Mouse (Mus musculus) adipocyte (in vitro differentiated cells): Measurements from ENCODE around the gene Calhm2.
A peak's percentile ranks its signal among the peaks of the same experiment; 100 is the strongest.

Experiments used
- DNase-seq: peaks from one replicate; pipeline ENCODE4 v3.0.0-alpha.2; 2016; ENCODE audit warnings: low spot score

Gene Calhm2

DNA sequence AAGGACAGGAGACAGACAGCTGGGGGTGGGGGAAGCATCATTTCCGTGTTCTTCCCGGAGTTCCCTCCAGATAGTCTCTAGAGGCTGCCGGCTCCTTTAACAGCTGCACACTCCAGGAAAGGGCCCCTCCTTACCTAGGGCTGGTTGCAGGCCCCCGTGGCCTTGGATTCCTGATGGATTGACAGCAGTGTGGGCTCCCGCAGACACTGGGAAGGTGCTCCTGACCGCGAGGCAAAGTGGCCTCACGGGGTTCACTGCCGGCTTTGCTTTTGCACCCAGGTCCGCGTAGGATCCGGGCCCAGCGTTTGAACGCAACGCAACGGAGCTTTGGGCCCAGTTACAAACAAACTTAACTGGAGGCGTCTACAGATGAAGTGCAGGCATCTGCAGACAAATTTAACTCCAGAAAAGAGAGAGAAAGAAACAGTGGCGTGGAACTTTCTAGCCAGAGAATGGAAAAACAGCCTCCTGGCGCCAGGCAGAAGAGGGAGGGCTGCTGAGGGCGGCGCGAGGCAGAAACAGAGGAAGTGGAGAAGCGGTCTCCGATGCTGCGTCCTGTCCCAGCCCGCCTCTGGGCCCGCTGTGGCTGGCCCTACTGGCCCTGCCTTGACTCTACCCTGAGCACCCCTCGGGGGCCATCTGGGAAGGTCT, at the start of gene Calhm2:
Calhm2 (minus strand) TSS at position 524 of the 651 bp plus-strand sequence.
- peak; percentile 53 for DNase-seq

DNA sequence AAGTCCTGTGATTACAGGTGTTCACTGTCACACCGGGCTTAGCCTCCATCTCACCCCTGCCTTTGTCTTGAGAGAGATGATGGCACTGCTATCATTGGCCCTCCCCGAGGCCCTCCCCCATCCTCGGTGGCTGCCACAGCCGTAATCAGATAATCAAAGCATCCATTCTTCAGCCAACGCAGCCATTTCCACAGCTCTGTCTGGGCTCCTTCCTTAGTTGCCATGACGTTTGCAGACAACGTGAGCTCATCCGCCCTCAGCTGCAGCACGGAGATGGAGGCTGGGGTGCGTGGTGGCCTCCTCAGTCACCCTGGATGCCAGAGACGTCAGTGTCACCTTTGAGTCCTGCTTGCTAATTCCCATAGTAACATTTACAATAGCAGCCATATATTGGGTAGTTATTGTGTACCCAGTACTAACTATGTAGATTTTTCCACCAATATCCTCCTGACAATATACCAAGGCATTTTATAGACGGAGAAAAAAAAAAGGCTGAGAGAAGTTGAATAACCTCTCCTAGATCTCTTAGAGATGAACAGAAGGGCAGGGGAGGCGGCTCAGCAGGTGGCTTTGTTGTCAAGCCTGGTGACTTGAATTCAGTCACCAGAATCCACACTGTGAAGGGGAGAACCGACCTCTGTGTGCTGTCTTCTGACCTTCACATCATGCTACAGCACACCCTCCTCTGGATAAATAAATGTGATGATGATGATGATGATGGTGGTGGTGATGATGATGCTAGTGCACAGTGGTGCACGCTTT, 48.6 kb upstream of the Calhm2 start:
- DNase-seq: no peak

DNA sequence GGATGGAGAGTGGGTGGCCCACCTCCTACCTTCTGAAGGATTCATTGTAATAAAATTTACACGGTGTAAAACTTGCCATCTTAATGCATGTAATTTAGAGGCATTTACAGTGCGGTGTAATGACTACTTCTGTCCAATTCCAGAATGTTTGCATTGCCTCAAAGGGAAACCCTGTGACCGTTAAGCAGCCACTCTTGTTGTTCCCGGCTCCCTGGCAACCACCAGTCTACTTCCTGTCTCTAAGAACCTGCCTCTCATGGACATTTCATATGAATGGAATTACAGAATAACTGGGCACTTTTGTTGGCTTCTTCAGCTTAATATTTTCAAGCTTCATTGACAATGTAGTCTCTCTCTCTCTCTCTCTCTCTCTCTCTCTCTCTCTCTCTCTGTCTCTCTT, 46.6 kb upstream of the Calhm2 start:
- DNase-seq: no peak

DNA sequence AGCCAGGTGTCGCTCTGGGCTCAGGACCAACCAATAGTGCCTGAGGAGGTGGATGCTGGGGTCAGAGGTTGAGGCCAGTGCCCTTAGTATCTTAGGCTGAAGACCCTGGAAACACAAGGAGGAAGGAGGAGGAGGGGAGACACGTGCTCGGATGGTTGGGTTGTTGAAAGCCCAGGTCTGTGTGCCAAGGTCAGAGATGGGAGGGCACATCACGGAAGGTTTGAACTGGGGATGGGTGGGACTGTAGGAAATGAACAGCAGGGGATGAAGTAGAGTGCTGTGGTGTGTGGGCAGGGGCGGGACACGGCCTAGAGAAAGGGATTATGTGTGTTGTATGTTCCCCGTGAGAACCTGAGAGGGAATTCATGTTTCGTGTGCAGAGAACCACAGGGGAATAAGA, 46.1 kb upstream of the Calhm2 start:
- DNase-seq: no peak

DNA sequence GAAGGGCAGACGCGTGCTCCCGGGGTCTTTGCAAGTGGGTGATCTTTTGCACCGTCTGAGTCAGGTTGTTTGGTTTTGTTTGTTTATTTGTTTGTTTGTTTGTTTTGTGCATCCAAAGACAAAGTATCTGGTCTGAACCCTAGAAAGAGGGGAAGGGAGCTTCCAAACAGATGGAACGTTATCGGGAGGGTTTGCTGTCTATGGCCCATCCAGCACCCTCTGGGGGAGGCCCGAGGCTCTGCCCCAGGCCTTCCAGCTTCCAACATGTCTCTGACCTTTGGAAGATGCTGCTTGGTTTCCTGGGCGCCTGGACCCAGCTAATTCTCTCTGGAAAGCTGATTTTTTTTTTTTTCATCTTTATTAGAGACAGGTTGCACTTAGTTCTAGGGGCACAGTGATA, 41.9 kb upstream of the Calhm2 start:
- DNase-seq: no peak

DNA sequence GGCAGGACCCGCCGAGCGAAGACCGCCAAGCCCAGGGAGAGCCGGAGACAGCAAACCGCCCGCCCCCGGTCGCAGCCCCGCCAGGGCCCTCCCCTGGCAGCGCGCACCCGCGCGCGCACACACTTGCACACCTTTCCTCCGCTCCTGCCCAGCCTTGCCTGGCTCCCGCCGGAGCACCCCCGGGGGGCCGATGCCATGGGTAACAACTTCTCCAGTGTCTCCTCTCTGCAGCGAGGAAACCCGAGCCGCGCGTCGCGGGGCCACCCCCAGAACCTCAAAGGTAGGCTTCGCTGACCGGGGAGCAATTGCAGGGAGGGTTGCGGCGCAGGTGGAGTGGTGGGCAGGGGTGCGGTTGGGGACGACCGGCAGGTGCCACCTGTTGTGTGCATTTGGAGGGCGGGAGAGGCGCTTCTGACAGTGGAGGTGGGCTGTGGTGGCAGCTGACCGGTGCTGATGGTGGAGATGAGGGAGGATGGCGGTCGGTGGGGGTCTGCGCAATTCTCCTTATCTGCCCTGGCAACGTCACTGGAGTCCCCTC, 41.2 kb upstream of the Calhm2 start:
- no peak for DNase-seq

DNA sequence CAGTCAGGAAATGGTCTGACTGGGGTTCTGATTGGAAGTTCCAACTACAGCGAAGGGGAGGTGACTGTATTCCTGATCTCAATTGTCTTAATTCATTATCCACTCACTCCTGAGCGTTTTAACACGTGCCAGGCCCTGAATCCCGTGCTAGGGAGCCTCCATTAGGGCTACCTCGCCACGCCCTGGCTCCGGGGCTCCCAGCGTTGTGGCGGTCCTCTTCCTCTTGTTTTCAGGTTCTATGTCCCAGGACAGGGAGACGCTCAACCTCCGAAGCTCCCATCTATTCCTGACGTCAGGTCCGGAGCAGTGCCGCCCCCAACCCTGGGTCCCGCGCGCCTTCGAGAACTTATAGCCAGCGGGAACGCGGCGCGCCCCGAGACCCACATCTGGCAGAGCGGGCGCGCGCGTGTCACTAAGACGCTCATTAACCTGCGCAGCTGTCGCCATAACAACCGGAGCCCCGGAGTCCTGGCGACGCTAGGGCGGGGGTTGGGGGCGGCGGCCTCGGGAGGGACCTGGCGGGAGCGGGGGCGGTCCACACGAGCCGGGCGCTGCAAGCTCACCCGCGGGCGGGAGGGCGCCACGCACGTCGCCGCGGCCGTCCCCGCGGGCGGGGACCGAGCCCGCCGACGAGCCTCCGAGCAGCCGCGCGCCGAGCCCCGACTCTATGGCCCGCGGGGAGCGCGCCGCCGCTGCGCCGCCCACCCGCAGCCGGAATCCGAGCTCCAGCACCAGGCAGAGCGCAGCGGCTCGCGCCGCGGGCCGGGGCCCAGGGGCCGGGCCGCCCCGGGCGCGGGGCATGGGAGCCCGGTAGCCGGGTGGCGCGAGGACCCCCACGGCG, 40.6 kb upstream of the Calhm2 start, which contains the start of gene Neurl1a:
Neurl1a (plus strand) TSS at position 390 of the 841 bp plus-strand sequence.
- DNase-seq: no peak

DNA sequence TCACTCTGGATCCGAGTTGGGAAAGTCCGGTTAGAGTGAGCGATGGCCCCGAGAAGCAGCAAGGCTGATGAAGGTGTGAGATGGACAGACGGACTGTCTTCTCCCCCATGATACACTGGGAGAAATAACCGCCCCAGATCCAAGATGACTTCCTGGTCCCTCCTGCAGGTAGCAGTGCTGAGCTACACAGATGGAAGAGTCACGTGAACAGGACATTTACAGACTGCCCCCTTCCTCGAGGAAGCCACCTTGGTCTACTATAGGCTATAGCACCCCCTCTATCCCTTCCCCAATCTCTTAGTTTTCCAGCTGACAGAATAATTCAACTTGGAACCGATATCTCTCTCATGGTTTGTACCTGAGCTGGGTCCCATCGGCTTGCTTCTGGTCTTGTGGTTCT, 39.9 kb upstream of the Calhm2 start:
- DNase-seq: no peak

DNA sequence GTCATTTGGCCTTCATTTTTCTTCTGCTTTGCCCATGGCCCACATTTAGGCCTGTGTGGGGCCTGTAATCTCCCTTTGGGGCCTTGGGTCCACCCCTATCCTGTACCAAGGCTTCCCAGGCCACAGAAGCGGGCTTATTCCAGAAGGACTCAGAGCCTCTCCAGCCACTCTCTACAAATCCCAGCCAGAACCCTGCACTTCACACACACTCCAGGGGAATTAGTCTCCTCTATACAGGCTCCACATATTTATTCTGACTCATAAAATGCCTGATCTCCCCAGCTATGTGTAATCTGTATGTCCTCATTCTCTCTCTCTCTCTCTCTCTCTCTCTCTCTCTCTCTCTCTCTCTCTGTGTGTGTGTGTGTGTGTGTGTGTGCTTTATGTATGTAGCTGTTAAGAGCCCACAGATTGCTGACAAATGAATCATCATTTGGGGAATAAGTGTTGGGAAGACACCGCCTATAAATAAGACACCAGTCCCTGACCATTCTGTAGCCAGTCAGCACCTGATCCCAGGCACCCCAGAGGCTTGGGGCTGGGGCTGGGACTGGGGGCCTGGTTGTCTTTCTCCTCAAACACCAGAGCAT, 38.9 kb upstream of the Calhm2 start:
- DNase-seq: peak; percentile 28

DNA sequence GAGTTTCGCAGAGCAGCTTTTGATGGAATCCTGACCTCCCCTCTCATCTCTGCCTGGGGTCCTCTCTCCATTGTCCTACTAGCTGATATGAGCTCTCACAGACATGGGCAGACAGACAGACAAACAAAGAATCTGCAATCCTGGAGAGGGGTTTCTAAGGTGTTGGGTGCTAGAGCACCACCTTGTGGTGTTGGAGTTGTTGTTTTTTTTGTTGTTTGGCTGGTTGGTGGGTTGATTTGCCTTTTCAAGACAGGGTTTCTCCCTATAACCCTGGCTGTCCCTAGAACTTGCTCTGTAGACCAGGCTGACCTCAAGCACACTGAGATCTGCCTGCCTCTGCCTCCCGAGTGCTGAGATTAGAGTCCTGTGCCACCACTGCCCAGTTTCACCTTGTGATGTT, 37.4 kb upstream of the Calhm2 start:
- DNase-seq: no peak

DNA sequence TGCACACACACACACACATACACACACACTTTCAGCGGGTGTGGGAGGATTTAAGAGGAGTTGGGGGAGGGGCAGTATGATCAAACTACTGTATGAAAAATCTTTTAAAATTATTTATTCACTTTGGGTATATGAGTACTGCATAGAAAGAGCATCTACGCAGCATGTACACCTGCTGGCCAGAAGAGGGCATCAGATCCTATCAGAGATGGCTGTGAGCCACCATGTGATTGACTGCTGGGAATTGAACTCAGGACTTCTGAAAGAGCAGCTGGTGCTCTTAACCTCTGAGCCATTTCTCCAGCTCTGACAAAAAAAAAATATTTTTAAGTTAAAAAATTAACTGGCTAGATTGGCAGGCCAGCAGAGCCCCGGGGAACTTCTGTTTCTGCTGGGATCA, 36.4 kb upstream of the Calhm2 start:
- peak; percentile 80 for DNase-seq

DNA sequence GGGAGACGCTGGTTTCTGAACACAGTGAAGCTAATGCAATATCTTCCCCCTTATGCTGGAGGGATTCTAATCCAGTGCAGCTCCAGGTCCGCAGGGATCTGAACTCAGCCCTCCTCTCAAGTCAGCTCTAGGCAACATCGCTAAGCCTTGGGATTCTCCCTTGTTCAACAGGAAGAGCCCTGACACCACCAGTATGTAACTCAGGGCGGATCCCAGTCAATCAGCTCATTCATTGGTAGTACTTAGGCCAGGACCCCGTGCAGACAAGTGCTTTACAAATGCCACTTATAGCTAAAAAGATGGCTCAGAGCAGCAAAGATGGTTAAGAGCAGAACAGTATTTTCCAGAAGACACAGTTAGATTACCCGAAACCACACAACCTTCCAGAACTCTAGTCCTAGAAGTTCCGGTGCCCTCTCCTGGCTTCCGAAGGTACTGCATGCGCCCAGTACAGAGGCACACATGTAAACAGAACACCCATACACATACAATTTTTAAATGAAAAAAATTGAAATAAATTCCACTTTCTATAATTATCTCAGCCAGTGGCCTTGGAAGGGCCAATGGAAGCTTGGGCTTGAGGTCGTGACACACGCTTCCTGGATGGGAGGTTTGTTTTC, 30.8 kb upstream of the Calhm2 start:
- peak; percentile 89 for DNase-seq

DNA sequence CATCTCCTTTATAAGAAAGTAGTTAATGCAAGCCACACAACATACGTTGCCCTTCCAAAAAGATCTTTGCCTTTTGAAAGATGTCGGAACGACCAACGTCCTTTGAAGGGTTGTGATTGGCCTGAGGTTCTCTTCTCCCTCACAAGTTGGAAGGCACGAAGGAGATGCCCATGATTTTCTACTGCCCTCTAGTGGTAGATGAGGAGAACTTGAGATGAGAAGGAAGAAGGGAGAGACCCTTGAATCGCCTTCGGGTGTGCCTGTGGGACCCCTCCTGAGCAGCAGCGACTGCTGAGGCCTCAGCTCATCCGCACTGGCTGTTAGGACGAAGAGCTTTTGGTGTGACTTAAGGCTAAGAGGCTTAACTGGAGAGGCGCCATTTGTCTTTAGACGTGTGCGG, 30.1 kb upstream of the Calhm2 start:
- DNase-seq: peak; percentile 66

DNA sequence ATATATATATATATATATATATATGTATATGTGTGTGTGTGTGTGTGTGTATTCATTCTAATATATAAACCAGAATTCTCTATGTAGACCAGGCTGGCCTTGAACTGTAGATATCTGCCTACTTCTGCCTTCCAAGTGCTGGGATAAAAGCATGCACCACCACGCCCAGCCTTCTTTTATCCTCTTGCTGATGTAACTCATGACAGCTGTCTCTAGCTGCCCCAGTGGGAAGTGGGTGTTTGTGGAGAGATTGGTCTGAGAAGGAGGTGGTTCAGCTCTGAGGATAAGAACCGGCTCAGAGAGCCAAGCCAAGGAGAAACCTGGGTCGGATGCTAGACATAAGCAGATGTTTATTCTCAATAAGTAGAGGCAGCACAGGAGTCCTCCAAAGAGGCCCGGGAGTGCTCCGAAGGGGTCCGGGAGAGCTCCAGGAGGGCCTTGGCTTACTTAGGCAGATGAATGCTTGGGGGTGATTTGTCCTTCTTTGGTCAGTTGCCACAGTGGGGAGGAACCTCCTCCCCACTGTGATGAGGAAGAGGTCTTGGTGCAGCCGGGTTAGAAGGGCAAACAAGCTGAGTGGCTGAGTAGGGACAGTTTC, 29.6 kb upstream of the Calhm2 start:
- no peak for DNase-seq

DNA sequence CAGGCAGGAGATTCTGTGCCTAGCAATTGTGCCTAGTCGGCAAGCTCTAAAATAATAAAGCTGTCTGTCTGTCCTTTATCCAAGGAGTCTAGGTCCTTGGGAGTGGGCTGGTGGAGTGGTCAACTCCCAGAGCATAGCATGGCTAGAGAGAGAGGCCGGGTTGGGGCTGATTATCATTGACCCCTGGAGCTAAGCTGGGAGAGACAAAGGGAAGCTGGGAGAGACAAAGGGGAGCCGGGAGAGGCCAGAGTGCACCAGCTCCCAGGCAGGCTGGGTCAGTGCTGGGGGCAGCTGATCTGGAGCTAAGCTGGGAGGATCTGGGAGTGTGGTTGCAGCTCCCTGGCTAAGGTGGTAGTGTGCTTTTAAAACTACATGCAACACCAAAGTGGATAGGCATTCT, 28.7 kb upstream of the Calhm2 start:
- no peak for DNase-seq

DNA sequence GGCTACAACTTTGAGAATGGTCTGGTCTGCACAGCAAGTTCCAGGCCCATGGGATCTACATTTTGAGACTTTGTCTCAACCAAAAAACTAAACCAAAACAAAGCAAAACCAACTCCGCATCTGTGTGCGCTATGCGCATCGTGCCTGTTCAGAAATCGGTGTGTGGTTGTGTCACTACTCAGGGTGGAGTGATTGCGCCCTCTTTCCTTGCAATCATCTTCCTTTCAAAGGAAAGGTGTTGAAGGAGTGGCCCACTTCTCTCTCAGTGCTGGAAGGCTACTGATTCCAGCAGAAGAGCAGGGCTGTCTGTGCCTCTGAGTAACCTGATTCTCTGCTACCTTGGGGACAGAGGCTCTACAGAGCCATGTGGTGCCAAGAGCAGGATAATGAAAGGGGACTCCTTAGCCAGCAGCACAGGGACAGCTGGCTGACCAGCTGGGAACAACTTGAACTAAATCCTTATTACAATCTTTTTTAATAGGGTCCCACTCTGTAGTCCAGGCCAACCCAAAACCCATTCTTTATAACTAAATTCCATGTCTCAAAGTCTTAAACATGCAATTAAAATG, 25.2 kb upstream of the Calhm2 start:
- no peak for DNase-seq

DNA sequence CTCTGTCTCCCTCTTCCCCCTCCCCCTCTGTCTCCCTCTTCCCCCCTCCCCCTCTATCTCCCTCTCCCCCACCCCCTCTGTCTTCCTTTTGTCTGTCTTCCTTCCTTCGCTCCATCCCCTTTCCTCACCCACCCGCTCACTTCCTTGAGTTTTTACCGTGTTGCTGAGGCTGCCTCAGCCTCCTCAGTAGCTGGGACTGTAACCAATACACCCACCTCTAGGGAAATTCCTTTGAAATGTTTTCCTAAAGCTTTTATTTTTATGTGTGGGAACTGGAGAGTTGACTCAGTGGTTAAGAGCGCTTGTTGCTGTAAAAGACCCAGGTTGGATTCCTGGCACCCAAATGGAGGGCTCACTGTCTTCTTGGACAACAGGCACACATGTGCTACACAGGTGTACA, 23.6 kb upstream of the Calhm2 start:
- no peak for DNase-seq

DNA sequence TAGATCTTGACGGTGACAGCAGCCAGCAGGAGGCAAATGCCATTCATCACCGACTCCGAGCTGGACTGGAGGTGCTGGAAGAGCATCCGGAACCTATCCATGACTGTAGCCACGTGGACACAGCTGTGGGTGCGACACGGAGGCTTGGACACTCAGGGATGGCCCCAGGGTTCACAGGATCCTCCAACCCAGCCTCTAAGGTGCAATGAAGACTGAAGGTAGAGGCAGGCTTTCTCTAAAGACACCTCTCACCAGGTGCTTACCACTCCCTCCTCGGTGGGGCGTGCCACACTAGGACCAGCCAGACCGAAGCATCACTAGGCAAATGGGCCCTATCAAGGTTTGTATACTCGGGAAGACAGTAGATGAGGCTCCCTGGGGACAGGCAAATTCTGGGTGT, 19.6 kb upstream of the Calhm2 start, which contains the start of gene Calhm3:
Calhm3 (minus strand) TSS at position 101 of the 400 bp plus-strand sequence.
- no peak for DNase-seq

DNA sequence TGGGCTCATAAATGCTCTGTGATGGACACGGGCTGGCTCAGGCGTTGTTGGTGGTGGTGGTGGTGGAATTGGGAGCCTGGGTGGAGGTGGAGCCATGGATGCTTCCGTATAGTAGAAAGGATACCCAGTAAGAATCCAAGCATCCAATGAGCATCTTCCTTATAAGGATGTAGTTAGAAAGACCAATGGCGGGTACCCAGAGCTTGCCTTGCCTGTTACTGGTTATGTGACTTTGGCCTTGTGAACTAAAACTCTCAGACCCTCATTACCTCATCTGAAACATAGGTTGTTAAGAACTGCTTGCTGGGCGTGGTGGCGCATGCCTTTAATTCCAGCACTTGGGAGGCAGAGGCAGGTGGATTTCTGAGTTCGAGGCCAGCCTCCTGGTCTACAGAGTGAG, 15.7 kb upstream of the Calhm2 start:
- DNase-seq: no peak

DNA sequence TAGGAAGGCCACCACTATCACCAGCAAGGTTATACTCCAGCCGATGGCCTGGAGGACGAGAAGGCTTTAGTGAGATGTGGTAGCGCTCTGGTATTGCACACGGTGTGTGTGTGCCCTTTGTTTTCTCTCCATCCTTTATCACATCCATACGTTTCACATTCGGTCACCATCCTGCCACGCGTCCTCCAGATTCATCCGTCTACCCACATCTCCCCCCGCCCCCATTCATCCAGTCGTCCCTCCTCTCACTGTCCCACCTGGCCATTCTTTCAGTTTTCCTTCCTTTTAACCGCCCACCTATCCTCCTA, 13.9 kb upstream of the Calhm2 start:
- DNase-seq: no peak
